In the genomic region with DNA sequence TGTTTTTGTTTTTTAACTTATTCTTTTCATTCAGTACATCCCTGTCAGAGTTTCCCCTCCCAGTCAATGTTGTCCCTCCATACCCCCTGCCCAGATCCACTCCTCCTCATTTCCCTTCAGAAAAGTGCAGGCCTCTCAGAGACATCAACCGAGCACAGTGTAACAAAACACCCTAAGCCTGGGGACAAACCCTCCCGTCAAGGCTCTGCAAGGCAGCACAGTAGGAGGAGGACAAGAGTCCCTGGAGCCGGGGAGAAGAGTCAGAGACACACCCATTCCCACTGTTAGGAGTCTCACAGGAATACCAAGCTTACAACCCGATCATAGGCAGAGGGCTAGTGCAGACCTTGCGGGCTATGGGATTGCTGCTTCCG, we compare ENCODE assay signal across 17 mouse cellular contexts. TPM values are rescaled to one million over a fixed set of nuclear protein-coding genes. Genes with fewer than 3 reads are reported as not detected.
DNase-seq lines count a peak whose midpoint lies in the region; ATAC-seq lines count a peak whose summit lies in the region.
"Had no signal": no experiment of that assay in that cellular context is flagged by ENCODE, and none has a peak within 500 bp of the region (broad histone marks: within the 10 kb centered on the region; RNA-seq: fewer than 3 reads in every experiment).

No protein-coding gene starts in this region.

- peak overlapping the region; percentile 56 for H3K4me2 ChIP-seq in heart, embryonic 12.5 days
- H3K4me2 ChIP-seq in kidney, embryonic 16.5 days (replicated peaks; ENCODE audit: low read depth, low read length): no peak overlapping the region
- peak overlapping the region; percentile 45 for H3K4me2 ChIP-seq in neural tube, embryonic 12.5 days (replicated peaks)
- H3K4me2 ChIP-seq: limb, embryonic 15.5 days; midbrain, embryonic 15.5 days had no signal

- no peaks in the 10 kb centered on the region for H3K9me3 ChIP-seq in heart, embryonic 12.5 days (replicated peaks)
- no peaks in the 10 kb centered on the region for H3K9me3 ChIP-seq in kidney, embryonic 16.5 days (ENCODE audit: low read length)
- H3K9me3 ChIP-seq in neural tube, embryonic 12.5 days: no peaks in the 10 kb centered on the region
- H3K9me3 ChIP-seq: limb, embryonic 15.5 days; midbrain, embryonic 15.5 days had no signal

- ATAC-seq in heart, embryonic 12.5 days (ENCODE audit: insufficient number of reproducible peaks, low FRiP score): no peak
- peak; percentile 75 for ATAC-seq in kidney, embryonic 16.5 days (ENCODE audit: low FRiP score, low TSS enrichment)
- ATAC-seq in neural tube, embryonic 12.5 days (ENCODE audit: low FRiP score, low read depth): peak; percentile 89
- ATAC-seq: midbrain, embryonic 15.5 days had no signal

- peak overlapping the region; percentile 86 for H3K27ac ChIP-seq in heart, embryonic 12.5 days (ENCODE audit: poor library complexity, severe bottlenecking)
- peak overlapping the region; percentile 4; the same call in 1 of the 2 replicates for H3K27ac ChIP-seq in kidney, embryonic 16.5 days (ENCODE audit: low read length)
- peak overlapping the region; percentile 81 for H3K27ac ChIP-seq in neural tube, embryonic 12.5 days
- H3K27ac ChIP-seq: limb, embryonic 15.5 days; macrophage; midbrain, embryonic 15.5 days had no signal

- WGBS in heart, embryonic 12.5 days: 49% methylated on average over 6 of the region's 6 CpGs
- WGBS in kidney, embryonic 16.5 days: 19% methylated on average over 6 of the region's 6 CpGs
- 11% methylated on average over 6 of the region's 6 CpGs for WGBS in neural tube, embryonic 12.5 days

- peak overlapping the region; percentile 46; the same call in 1 of the 2 replicates for H3K9ac ChIP-seq in heart, embryonic 12.5 days
- H3K9ac ChIP-seq in kidney, embryonic 16.5 days (replicated peaks; ENCODE audit: low read length): no peak overlapping the region
- H3K9ac ChIP-seq in neural tube, embryonic 12.5 days: no peak overlapping the region
- H3K9ac ChIP-seq: limb, embryonic 15.5 days; midbrain, embryonic 15.5 days had no signal

- H3K36me3 ChIP-seq in heart, embryonic 12.5 days: peaks cover 61% of the 10 kb centered on the region
- peaks cover 29% of the 10 kb centered on the region for H3K36me3 ChIP-seq in kidney, embryonic 16.5 days (ENCODE audit: insufficient read depth, low read length)
- H3K36me3 ChIP-seq in neural tube, embryonic 12.5 days: peaks cover 56% of the 10 kb centered on the region

- H3K27me3 ChIP-seq in heart, embryonic 12.5 days (replicated peaks): peaks cover 16% of the 10 kb centered on the region
- no peaks in the 10 kb centered on the region for H3K27me3 ChIP-seq in kidney, embryonic 16.5 days (ENCODE audit: insufficient read depth, low read length)
- H3K27me3 ChIP-seq in neural tube, embryonic 12.5 days (replicated peaks): no peaks in the 10 kb centered on the region
- H3K27me3 ChIP-seq: limb, embryonic 15.5 days; midbrain, embryonic 15.5 days had no signal

- H3K4me1 ChIP-seq in heart, embryonic 12.5 days (replicated peaks): peaks cover 27% of the 10 kb centered on the region
- H3K4me1 ChIP-seq in kidney, embryonic 16.5 days (ENCODE audit: insufficient read depth, low read length): peaks cover 5% of the 10 kb centered on the region
- peaks cover 15% of the 10 kb centered on the region for H3K4me1 ChIP-seq in neural tube, embryonic 12.5 days
- H3K4me1 ChIP-seq: midbrain, embryonic 15.5 days had no signal

- H3K4me3 ChIP-seq in heart, embryonic 12.5 days: 0 out of 2 replicates have a peak overlapping the region, but pooled peaks have one; percentile 10
- no peak overlapping the region for H3K4me3 ChIP-seq in kidney, embryonic 16.5 days (ENCODE audit: low read length)
- H3K4me3 ChIP-seq in neural tube, embryonic 12.5 days: no peak overlapping the region
- H3K4me3 ChIP-seq: limb, embryonic 15.5 days; midbrain, embryonic 15.5 days had no signal

- no peak for DNase-seq in heart, adult 9 months (ENCODE audit: low spot score in 2 of 2)
- DNase-seq in kidney, adult 9 months: no peak
- peak; percentile 18 for DNase-seq in embryo, embryonic 11 days
- no peak for DNase-seq in lung, postnatal 36 days
- DNase-seq in right cerebral cortex, adult 2 months (ENCODE audit: low spot score in 2 of 2): no peak
- DNase-seq: adrenal gland, postnatal 10 days; cerebellum, adult 8-10 months; gastrocnemius, postnatal 36 days; kidney, adult 2 months; lung, adult 2 months; retina, postnatal 1 day had no signal

RNA-seq across cellular contexts. Expression of a gene that starts 24.3 kb away (rescaled TPM):
- 23.2 and 26.6 TPM in 2 replicates for polyA plus RNA-seq in heart, embryonic 12.5 days (2016; fragmentation: Nextera tagmentation; extraction: Ambion mirVana)
- polyA plus RNA-seq in kidney, embryonic 16.5 days (2015; fragmentation: Nextera tagmentation; extraction: Ambion mirVana): 24.2 and 25.2 TPM in 2 replicates
- polyA plus RNA-seq in neural tube, embryonic 12.5 days (2016; fragmentation: Nextera tagmentation; extraction: Ambion mirVana): 13.7 and 17.2 TPM in 2 replicates

RNA-seq across cellular contexts. Expression of a gene that starts 25.6 kb away (rescaled TPM):
- 32.8 and 35.7 TPM in 2 replicates for polyA plus RNA-seq in heart, embryonic 12.5 days (2016; fragmentation: Nextera tagmentation; extraction: Ambion mirVana)
- 0.35 and 0.59 TPM in 2 replicates for polyA plus RNA-seq in kidney, embryonic 16.5 days (2015; fragmentation: Nextera tagmentation; extraction: Ambion mirVana)
- polyA plus RNA-seq in neural tube, embryonic 12.5 days (2016; fragmentation: Nextera tagmentation; extraction: Ambion mirVana): 0.70 and 0.98 TPM in 2 replicates

RNA-seq across cellular contexts. Expression of a gene that starts 29.2 kb away (rescaled TPM):
- polyA plus RNA-seq in heart, embryonic 12.5 days (2016; fragmentation: Nextera tagmentation; extraction: Ambion mirVana): 59.9 and 62.4 TPM in 2 replicates
- polyA plus RNA-seq in kidney, embryonic 16.5 days (2015; fragmentation: Nextera tagmentation; extraction: Ambion mirVana): 73.9 and 76.3 TPM in 2 replicates
- polyA plus RNA-seq in neural tube, embryonic 12.5 days (2016; fragmentation: Nextera tagmentation; extraction: Ambion mirVana): 117 and 119 TPM in 2 replicates

RNA-seq across cellular contexts. Expression of a gene that starts 57.6 kb away (rescaled TPM):
- 19.9 and 21.0 TPM in 2 replicates for polyA plus RNA-seq in heart, embryonic 12.5 days (2016; fragmentation: Nextera tagmentation; extraction: Ambion mirVana)
- polyA plus RNA-seq in kidney, embryonic 16.5 days (2015; fragmentation: Nextera tagmentation; extraction: Ambion mirVana): 17.9 and 23.0 TPM in 2 replicates
- polyA plus RNA-seq in neural tube, embryonic 12.5 days (2016; fragmentation: Nextera tagmentation; extraction: Ambion mirVana): 29.5 and 31.7 TPM in 2 replicates

Comparison
In these comparisons a context has a peak if more than half of its experiments do, and no peak if none do; other contexts are left out.
1. H3K27ac ChIP-seq: peak in every context shown above with its lines; median percentile 86 in heart, embryonic 12.5 days; 81 in neural tube, embryonic 12.5 days; 4 in kidney, embryonic 16.5 days.
2. RNA of a gene that starts 25.6 kb away (polyA plus RNA-seq): 32.8 to 35.7 TPM in heart, embryonic 12.5 days; 0.70 to 0.98 TPM in neural tube, embryonic 12.5 days and 0.35 to 0.59 TPM in kidney, embryonic 16.5 days; every median in the first group is over 10 times any median in the second.